Mouse (Mus musculus) hindbrain, embryonic 16.5 days (tissue): ENCODE measurements around the gene Wfdc6a. TPM values are rescaled to one million over a fixed set of nuclear protein-coding genes. Genes with fewer than 3 reads are reported as not detected.

Experiments
- ATAC-seq: fragments of 200-750 bp; cut with Nextera tagmentation; 2 replicates; pipeline ENCODE4 v1.8.0; 2017; ENCODE audit warnings: moderate TSS enrichment, moderate library complexity
- H3K27ac ChIP-seq: fragments of 300-500 bp; sonication (generic); 2 replicates; pipeline ENCODE4 v1.5.1; 2014; ENCODE audit warnings: low read depth, mild to moderate bottlenecking, control low read depth, low read length, moderate library complexity
- H3K27me3 ChIP-seq: fragments of 300-500 bp; sonication (generic); replicated peaks from 2 replicates; pipeline ENCODE4 v1.6.1; 2014; ENCODE audit warnings: low read length; ENCODE audit not compliant: control insufficient read depth, insufficient read depth
- H3K36me3 ChIP-seq: fragments of 300-500 bp; sonication (generic); 2 replicates; pipeline ENCODE4 v1.6.1; 2014; ENCODE audit warnings: mild to moderate bottlenecking, low read length, moderate library complexity, mixed read lengths; ENCODE audit not compliant: control insufficient read depth, insufficient read depth
- H3K4me1 ChIP-seq: fragments of 300-500 bp; sonication (generic); 2 replicates; pipeline ENCODE4 v1.6.1; 2014; ENCODE audit warnings: low read depth, low read length; ENCODE audit not compliant: control insufficient read depth, insufficient read depth
- H3K4me2 ChIP-seq: fragments of 300-500 bp; sonication (generic); 2 replicates; pipeline ENCODE4 v1.6.1; 2014; ENCODE audit warnings: mild to moderate bottlenecking, low read length, control low read depth, moderate library complexity
- H3K4me3 ChIP-seq: fragments of 300-500 bp; sonication (generic); 2 replicates; pipeline ENCODE4 v1.5.1; 2014; ENCODE audit warnings: mild to moderate bottlenecking, low read length, control low read depth, moderate library complexity
- H3K9ac ChIP-seq: fragments of 300-500 bp; sonication (generic); 2 replicates; pipeline ENCODE4 v1.6.1; 2014; ENCODE audit warnings: low read depth, mild to moderate bottlenecking, control low read depth, low read length, moderate library complexity
- H3K9me3 ChIP-seq: fragments of 300-500 bp; sonication (generic); 2 replicates; pipeline ENCODE4 v1.6.1; 2014; ENCODE audit warnings: mild to moderate bottlenecking, low read length, moderate library complexity; ENCODE audit not compliant: control insufficient read depth
- WGBS: fragments of 180-500 bp; shearing (Covaris S2); extraction: QIAGEN DNeasy Blood & Tissue Kit; methylation state at CpG from one replicate; pipeline ENCODE4 v1.1.7; 2014; 5-methylcytosine and 5-hydroxymethylcytosine counted together
- polyA plus RNA-seq: library from polyadenylated mRNA; unstranded; fragments of >200 nt; fragmentation: Nextera tagmentation; extraction: Ambion mirVana; gene quantifications from 2 replicates; pipeline ENCODE4 v1.2.1, GENCODE M21; 2015

Gene Wfdc6a
- polyA plus RNA-seq, 1 experiment from 2014 or later = 0.20 TPM

- Histone ChIP-seq H3K9ac (no peak overlapping the region), H3K9me3 (no peaks in the 10 kb centered on the region), H3K4me1 (no peaks in the 10 kb centered on the region), H3K4me2 (no peak overlapping the region), H3K27ac (no peak overlapping the region), H3K36me3 (no peaks in the 10 kb centered on the region), H3K27me3 (no peaks in the 10 kb centered on the region), H3K4me3 (no peak overlapping the region)
- 83% methylated on average over 5 of the region's 5 CpGs for WGBS
- ATAC-seq = no peak
Observed at GRCm38 (mm10) chr2:164542132-164542531, 43.1 kb downstream of the Wfdc6a start.

GRCm38 (mm10) chr2:164540652-164541427, 44.4 kb downstream of the Wfdc6a start:
- Histone ChIP-seq H3K4me1 (no peaks in the 10 kb centered on the region), H3K4me2 (no peak overlapping the region), H3K36me3 (no peaks in the 10 kb centered on the region), H3K27me3 (no peaks in the 10 kb centered on the region), H3K9ac (no peak overlapping the region), H3K4me3 (no peak overlapping the region), H3K9me3 (no peaks in the 10 kb centered on the region), H3K27ac (no peak overlapping the region)
- 49% methylated on average over 8 of the region's 8 CpGs for WGBS
- ATAC-seq = no peak

GRCm38 (mm10) chr2:164537003-164537402, 48.2 kb downstream of the Wfdc6a start:
- H3K4me3 ChIP-seq = no peak overlapping the region
- H3K4me1 ChIP-seq = no peaks in the 10 kb centered on the region
- no peak overlapping the region for H3K4me2 ChIP-seq
- H3K9ac ChIP-seq = no peak overlapping the region
- H3K27ac ChIP-seq = no peak overlapping the region
- no peaks in the 10 kb centered on the region for H3K27me3 ChIP-seq
- no peaks in the 10 kb centered on the region for H3K36me3 ChIP-seq
- no peaks in the 10 kb centered on the region for H3K9me3 ChIP-seq
- no peak for ATAC-seq
- WGBS = 79% methylated on average over 4 of the region's 4 CpGs

- no peak overlapping the region for H3K9ac ChIP-seq
- ATAC-seq = no peak
- H3K4me1 ChIP-seq = no peaks in the 10 kb centered on the region
- no peak overlapping the region for H3K4me2 ChIP-seq
- H3K27ac ChIP-seq = no peak overlapping the region
- no peaks in the 10 kb centered on the region for H3K9me3 ChIP-seq
- H3K4me3 ChIP-seq = no peak overlapping the region
- no peaks in the 10 kb centered on the region for H3K36me3 ChIP-seq
- 76% methylated on average over 10 of the region's 10 CpGs for whole genome bisulfite sequencing
- H3K27me3 ChIP-seq = no peaks in the 10 kb centered on the region
Observed at GRCm38 (mm10) chr2:164534315-164534714, 50.9 kb downstream of the Wfdc6a start.

- no peak overlapping the region for H3K4me2 ChIP-seq
- no peaks in the 10 kb centered on the region for H3K4me1 ChIP-seq
- H3K27me3 ChIP-seq = no peaks in the 10 kb centered on the region
- no peak overlapping the region for H3K4me3 ChIP-seq
- H3K9ac ChIP-seq = no peak overlapping the region
- no peaks in the 10 kb centered on the region for H3K36me3 ChIP-seq
- 7% methylated on average over 3 of the region's 3 CpGs for WGBS
- ATAC-seq = no peak
- no peak overlapping the region for H3K27ac ChIP-seq
- H3K9me3 ChIP-seq = no peaks in the 10 kb centered on the region; the same call in 1 of the 2 replicates
Observed at GRCm38 (mm10) chr2:164531169-164531568, 54.1 kb downstream of the Wfdc6a start.

Other genes starting within 250 kb of the Wfdc6a start
- gene Slpi, start 196.4 kb downstream of the Wfdc6a start, polyA plus RNA-seq = 0.66 and 0.75 TPM in 2 replicates
- 0.06 and 0.15 TPM in 2 replicates for gene Rbpjl, start 182.3 kb downstream of the Wfdc6a start, polyA plus RNA-seq
- 3.8 TPM in 2 replicates for gene Matn4, start 180.3 kb downstream of the Wfdc6a start, polyA plus RNA-seq
- gene Sdc4, start 141.6 kb downstream of the Wfdc6a start, polyA plus RNA-seq = 13.0 and 15.3 TPM in 2 replicates
- 89.7 and 95.6 TPM in 2 replicates for gene Sys1, start 128.5 kb downstream of the Wfdc6a start, polyA plus RNA-seq
- gene Gm20458, start 124.5 kb downstream of the Wfdc6a start, polyA plus RNA-seq = 4.1 and 12.3 TPM in 2 replicates
- not detected in 2 replicates for gene Trp53tg5, start 111.7 kb downstream of the Wfdc6a start, polyA plus RNA-seq
- 23.8 and 27.3 TPM in 2 replicates for gene Dbndd2, start 99.3 kb downstream of the Wfdc6a start, polyA plus RNA-seq
- gene Pigt, start 87.9 kb downstream of the Wfdc6a start, polyA plus RNA-seq = 97.7 and 101 TPM in 2 replicates
- gene Wfdc2, start 23.0 kb downstream of the Wfdc6a start, polyA plus RNA-seq = 2.9 TPM in 2 replicates
- gene Spint3, start 12.0 kb downstream of the Wfdc6a start, polyA plus RNA-seq = not detected in 2 replicates
- gene Eppin, start 8.1 kb upstream of the Wfdc6a start, polyA plus RNA-seq = not detected in 2 replicates
- not detected in 2 replicates for gene Wfdc6b, start 28.1 kb upstream of the Wfdc6a start, polyA plus RNA-seq
- not detected in 2 replicates for gene Wfdc8, start 28.2 kb upstream of the Wfdc6a start, polyA plus RNA-seq
- gene Wfdc16, start 53.3 kb upstream of the Wfdc6a start, polyA plus RNA-seq = not detected in 2 replicates
- gene Wfdc10, start 70.6 kb upstream of the Wfdc6a start, polyA plus RNA-seq = not detected in 2 replicates
- not detected in 2 replicates for gene Wfdc9, start 71.1 kb upstream of the Wfdc6a start, polyA plus RNA-seq
- gene Wfdc11, start 88.6 kb upstream of the Wfdc6a start, polyA plus RNA-seq = not detected in 2 replicates
- gene Wfdc13, start 99.7 kb upstream of the Wfdc6a start, polyA plus RNA-seq = 0.15 TPM in 1 of 2 replicates, not detected in the other
- gene Spint4, start 113.1 kb upstream of the Wfdc6a start, polyA plus RNA-seq = not detected in 2 replicates
- gene Spint5, start 129.9 kb upstream of the Wfdc6a start, polyA plus RNA-seq = not detected in 2 replicates
- gene Wfdc3, start 160.5 kb upstream of the Wfdc6a start, polyA plus RNA-seq = 1.6 and 1.7 TPM in 2 replicates
- 55.9 and 60.0 TPM in 2 replicates for gene Dnttip1, start 160.5 kb upstream of the Wfdc6a start, polyA plus RNA-seq
- 69.0 and 75.0 TPM in 2 replicates for gene Ube2c, start 184.5 kb upstream of the Wfdc6a start, polyA plus RNA-seq
- 0.68 and 44.8 TPM in 2 replicates for gene Tnnc2, start 194.5 kb upstream of the Wfdc6a start, polyA plus RNA-seq
- 45.3 and 47.5 TPM in 2 replicates for gene Snx21, start 200.4 kb upstream of the Wfdc6a start, polyA plus RNA-seq
- 22.2 TPM in 2 replicates for gene Acot8, start 219.4 kb upstream of the Wfdc6a start, polyA plus RNA-seq
- 16.4 and 17.1 TPM in 2 replicates for gene Zswim3, start 219.7 kb upstream of the Wfdc6a start, polyA plus RNA-seq
- 26.1 and 32.7 TPM in 2 replicates for gene Zswim1, start 237.2 kb upstream of the Wfdc6a start, polyA plus RNA-seq
- gene Spata25, start 243.1 kb upstream of the Wfdc6a start, polyA plus RNA-seq = not detected in 2 replicates
- gene Ctsa, start 247.4 kb upstream of the Wfdc6a start, polyA plus RNA-seq = 108 and 114 TPM in 2 replicates
- gene Neurl2, start 248.0 kb upstream of the Wfdc6a start, polyA plus RNA-seq = 6.7 and 7.8 TPM in 2 replicates